Mouse (Mus musculus): ENCODE data around the gene Smim7. TPM values are rescaled to one million over a fixed set of nuclear protein-coding genes. Genes with fewer than 3 reads are reported as not detected.

Smim7 gene
- polyA plus RNA-seq, 1 experiment = 57.9 TPM

- Histone ChIP-seq H3K4me3 (ENCODE audit: insufficient read depth, poor library complexity, severe bottlenecking) (no peak overlapping the region), H3K36me3 (ENCODE audit: control insufficient read depth, insufficient read depth) (peaks cover 3% of the 10 kb centered on the region), H3K79me3 (ENCODE audit: low read depth) (peaks cover 53% of the 10 kb centered on the region), H3K27me3 (ENCODE audit: control insufficient read depth, insufficient read depth, insufficient read length) (no peaks in the 10 kb centered on the region), H3K79me2 (ENCODE audit: control insufficient read depth, insufficient read depth) (peaks cover 97% of the 10 kb centered on the region), H3ac (ENCODE audit: control insufficient read depth, insufficient read length, low read depth) (no peak overlapping the region)
- TF ChIP-seq CTCF (IDR thresholded peaks at IDR 0.05; ENCODE audit: control insufficient read depth, insufficient read depth, insufficient read length) (no peak), MYOD1 (IDR thresholded peaks at IDR 0.05; ENCODE audit: control insufficient read depth, insufficient read length, low read depth) (no peak), CEBPB (IDR thresholded peaks at IDR 0.05; ENCODE audit: low read depth) (no peak), MAX (IDR thresholded peaks at IDR 0.05) (no peak), FOSL1 (IDR thresholded peaks at IDR 0.05; ENCODE audit: insufficient read depth, low read length, poor library complexity, severe bottlenecking) (no peak), MYOG (IDR thresholded peaks at IDR 0.05; ENCODE audit: control insufficient read depth, extremely low read depth, insufficient read length) (no peak), USF1 (IDR thresholded peaks at IDR 0.05; ENCODE audit: low read depth) (no peak)
These were observed 53.4 kb downstream of the Smim7 start for GRCm38 (mm10) chr8:72517421-72517988.

Small RNA genes within 50 kb of the gene (microRNA-seq; reads per million reads assigned to microRNA genes)
- gene Gm28019 (ENCODE audit: borderline microRNAs expressed) = not detected

Other genes with a start within 250 kb of the Smim7 start
- 29.4 TPM for gene Eps15l1, start 149.6 kb downstream of the Smim7 start, polyA plus RNA-seq (2012; fragmentation: generic; extraction: Trizol)
- 1.6 TPM for gene Calr3, start 127.2 kb downstream of the Smim7 start, polyA plus RNA-seq (2012; fragmentation: generic; extraction: Trizol)
- 5.9 TPM for gene 1700030K09Rik, start 127.2 kb downstream of the Smim7 start, polyA plus RNA-seq (2012; fragmentation: generic; extraction: Trizol)
- gene Cherp, start 95.9 kb downstream of the Smim7 start, polyA plus RNA-seq (2012; fragmentation: generic; extraction: Trizol) = 56.9 TPM
- gene Slc35e1, start 78.5 kb downstream of the Smim7 start, polyA plus RNA-seq (2012; fragmentation: generic; extraction: Trizol) = 27.5 TPM
- gene Med26, start 22.8 kb downstream of the Smim7 start, polyA plus RNA-seq (2012; fragmentation: generic; extraction: Trizol) = 7.8 TPM
- 16.5 TPM for gene Tmem38a, start 967 bp upstream of the Smim7 start, polyA plus RNA-seq (2012; fragmentation: generic; extraction: Trizol)
- 0.05 TPM for gene Nwd1, start 75.6 kb upstream of the Smim7 start, polyA plus RNA-seq (2012; fragmentation: generic; extraction: Trizol)
- gene Sin3b, start 152.2 kb upstream of the Smim7 start, polyA plus RNA-seq (2012; fragmentation: generic; extraction: Trizol) = 140 TPM
- gene F2rl3, start 190.8 kb upstream of the Smim7 start, polyA plus RNA-seq (2012; fragmentation: generic; extraction: Trizol) = 0.53 TPM

All from C2C12 (cell line).